Mouse (Mus musculus) heart, adult 2 months (tissue): ENCODE measurements around the gene As3mt.

ENCODE experiments used
- CTCF ChIP-seq: fragments of 200-600 bp; IDR thresholded peaks from 2 replicates; pipeline ENCODE4 v1.8.1; 2022; ENCODE audit warnings: antibody characterized with exemption, mild to moderate bottlenecking, moderate library complexity
- POLR2A ChIP-seq: fragments of 200-500 bp; IDR thresholded peaks from 2 replicates; pipeline ENCODE4 v1.6.1; 2011; ENCODE audit warnings: mild to moderate bottlenecking, low read depth, low read length, control low read depth; ENCODE audit not compliant: insufficient read depth

- no peak for TF ChIP-seq CTCF
- TF ChIP-seq POLR2A = no peak
Observed at GRCm38 (mm10) chr19:46771801-46772200, 64.5 kb downstream of the As3mt start.
